Mouse (Mus musculus) liver, embryonic 16.5 days (tissue): ENCODE measurements around the gene Hoxb9. TPM values are rescaled to one million over a fixed set of nuclear protein-coding genes. Genes with fewer than 3 reads are reported as not detected.
A peak's percentile ranks its signal among the peaks of the same experiment; 100 is the strongest.

Source experiments
- ATAC-seq: fragments of 200-750 bp; cut with Nextera tagmentation; 2 replicates; pipeline ENCODE4 v1.8.0; 2017; ENCODE audit warnings: low read depth, mild to moderate bottlenecking, moderate number of reproducible peaks, moderate library complexity
- H3K27ac ChIP-seq: fragments of 300-500 bp; sonication (generic); 2 replicates; pipeline ENCODE4 v1.5.1; 2014; ENCODE audit warnings: mild to moderate bottlenecking, low read length
- H3K27me3 ChIP-seq: fragments of 300-500 bp; sonication (generic); 2 replicates; pipeline ENCODE4 v1.6.1; 2014; ENCODE audit warnings: low read depth, low read length, mixed read lengths; ENCODE audit not compliant: control insufficient read depth, insufficient read depth
- H3K36me3 ChIP-seq: fragments of 300-500 bp; sonication (generic); 2 replicates; pipeline ENCODE4 v1.6.1; 2014; ENCODE audit warnings: mild to moderate bottlenecking; ENCODE audit not compliant: control insufficient read depth, insufficient read depth
- H3K4me1 ChIP-seq: fragments of 300-500 bp; sonication (generic); 2 replicates; pipeline ENCODE4 v1.6.1; 2014; ENCODE audit warnings: low read depth, low read length, mixed read lengths; ENCODE audit not compliant: control insufficient read depth
- H3K4me2 ChIP-seq: fragments of 300-500 bp; sonication (generic); 2 replicates; pipeline ENCODE4 v1.6.1; 2014; ENCODE audit warnings: low read depth, low read length, mixed read lengths
- H3K4me3 ChIP-seq: fragments of 300-500 bp; sonication (generic); 2 replicates; pipeline ENCODE4 v1.5.1; 2014; ENCODE audit warnings: low read depth, mild to moderate bottlenecking, low read length
- H3K9ac ChIP-seq: fragments of 300-500 bp; sonication (generic); 2 replicates; pipeline ENCODE4 v1.6.1; 2014; ENCODE audit warnings: low read depth, low read length
- H3K9me3 ChIP-seq: fragments of 300-500 bp; sonication (generic); replicated peaks from 2 replicates; pipeline ENCODE4 v1.6.1; 2016; ENCODE audit warnings: low read length; ENCODE audit not compliant: control insufficient read depth
- WGBS: fragments of 180-500 bp; shearing (Covaris S2); extraction: QIAGEN DNeasy Blood & Tissue Kit; methylation state at CpG from one replicate; pipeline ENCODE4 v1.1.7; 2014; ENCODE audit not compliant: insufficient replicate concordance; 5-methylcytosine and 5-hydroxymethylcytosine counted together
- microRNA counts: library from miRNA; unstranded; fragments of <30 nt; microRNA quantifications from one replicate; lab custom pipeline; 2016
- microRNA-seq: library from miRNA; unstranded; fragments of <30 nt; microRNA quantifications from one replicate; pipeline ENCODE4, GENCODE M21; 2016
- polyA plus RNA-seq: library from polyadenylated mRNA; unstranded; fragments of >200 nt; fragmentation: Nextera tagmentation; extraction: Ambion mirVana; gene quantifications from 2 replicates; pipeline ENCODE4 v1.2.1, GENCODE M21; 2015

The Hoxb9 gene
- polyA plus RNA-seq, 1 experiment from 2014 or later, result not detected

GRCm38 (mm10) chr11:96322738-96323137 lies 51.5 kb downstream of the Hoxb9 start:
- H3K9me3 ChIP-seq, result no peaks in the 10 kb centered on the region
- no peak overlapping the region for H3K4me3 ChIP-seq
- 44% methylated on average over 6 of the region's 6 CpGs for WGBS
- no peak overlapping the region for H3K4me2 ChIP-seq
- no peak overlapping the region for H3K9ac ChIP-seq
- peaks cover 87% of the 10 kb centered on the region for H3K27me3 ChIP-seq
- no peaks in the 10 kb centered on the region for H3K4me1 ChIP-seq
- no peaks in the 10 kb centered on the region for H3K36me3 ChIP-seq
- H3K27ac ChIP-seq, result no peak overlapping the region
- ATAC-seq, result no peak

GRCm38 (mm10) chr11:96323154-96323553 lies 51.9 kb downstream of the Hoxb9 start, which contains the start of gene Hoxb3:
Hoxb3 (plus strand) TSS chr11:96323326.
- Histone ChIP-seq H3K27me3 (peaks cover 87% of the 10 kb centered on the region), H3K4me1 (no peaks in the 10 kb centered on the region), H3K9me3 (no peaks in the 10 kb centered on the region), H3K4me3 (no peak within 1 kb of the TSS), H3K27ac (no peak within 1 kb of the TSS), H3K4me2 (no peak within 1 kb of the TSS), H3K36me3 (no peaks in the 10 kb centered on the region), H3K9ac (no peak within 1 kb of the TSS)
- 51% methylated on average over 10 of the region's 10 CpGs for WGBS
- no peak for ATAC-seq

GRCm38 (mm10) chr11:96324125-96324524 lies 52.9 kb downstream of the Hoxb9 start:
- H3K4me3 ChIP-seq, result no peak overlapping the region
- H3K27me3 ChIP-seq, result peaks cover 81% of the 10 kb centered on the region
- 19% methylated on average over 5 of the region's 5 CpGs for WGBS
- no peaks in the 10 kb centered on the region for H3K9me3 ChIP-seq
- H3K36me3 ChIP-seq, result no peaks in the 10 kb centered on the region
- no peak for ATAC-seq
- no peak overlapping the region for H3K9ac ChIP-seq
- no peaks in the 10 kb centered on the region for H3K4me1 ChIP-seq
- H3K27ac ChIP-seq, result no peak overlapping the region
- no peak overlapping the region for H3K4me2 ChIP-seq

DNA sequence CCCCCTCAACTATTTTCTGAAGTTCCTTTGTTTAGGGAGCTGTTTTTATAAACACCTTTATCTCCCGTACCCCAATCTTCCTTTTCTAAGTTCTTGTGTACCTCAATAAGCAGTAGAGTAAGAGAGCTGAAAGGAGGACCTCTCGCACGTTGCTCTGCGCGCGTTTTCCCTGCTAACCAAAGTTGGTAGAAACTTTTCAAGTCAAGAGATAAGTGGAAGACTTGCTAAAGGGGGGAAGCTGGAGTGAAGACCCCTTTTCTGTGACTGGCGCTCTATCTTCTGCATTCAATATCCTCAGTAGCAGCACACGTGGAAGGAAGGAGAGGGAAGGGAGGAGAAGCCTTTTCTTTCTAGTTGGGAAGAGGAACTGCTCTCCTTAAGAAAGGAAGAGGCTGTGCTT lies 53.7 kb downstream of the Hoxb9 start:
- Histone ChIP-seq H3K4me2 (no peak overlapping the region), H3K4me3 (no peak overlapping the region), H3K36me3 (no peaks in the 10 kb centered on the region), H3K4me1 (no peaks in the 10 kb centered on the region), H3K9ac (no peak overlapping the region), H3K27ac (no peak overlapping the region), H3K27me3 (peaks cover 78% of the 10 kb centered on the region), H3K9me3 (no peaks in the 10 kb centered on the region)
- WGBS, result 23% methylated on average over 8 of the region's 8 CpGs
- no peak for ATAC-seq

DNA sequence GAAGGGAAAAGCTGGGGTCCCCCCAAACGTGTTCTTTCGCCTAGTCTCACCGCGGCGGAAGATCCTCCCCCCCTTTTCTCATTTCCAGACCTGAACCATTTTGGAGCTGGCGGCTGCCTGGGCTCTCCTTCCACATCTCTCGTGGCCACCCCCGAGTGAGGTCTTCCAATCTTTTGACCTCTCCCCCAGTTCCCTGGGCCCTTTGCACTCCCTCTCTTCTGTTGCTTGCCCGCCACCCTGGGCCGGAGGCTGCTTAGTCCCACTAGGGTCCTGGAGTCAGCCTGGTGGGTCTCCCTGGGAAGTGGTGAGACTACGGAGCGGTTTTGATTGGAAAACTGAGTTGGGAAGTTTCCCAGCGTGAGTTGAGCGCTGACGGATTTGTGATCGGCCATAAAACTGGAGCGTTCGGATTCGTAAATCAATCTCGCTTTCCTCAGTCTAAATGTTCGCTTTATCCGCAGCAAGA lies 54.5 kb downstream of the Hoxb9 start:
- Histone ChIP-seq H3K27me3 (peaks cover 75% of the 10 kb centered on the region), H3K27ac (no peak overlapping the region), H3K36me3 (no peaks in the 10 kb centered on the region), H3K9ac (no peak overlapping the region), H3K4me3 (no peak overlapping the region), H3K9me3 (no peaks in the 10 kb centered on the region), H3K4me2 (no peak overlapping the region), H3K4me1 (no peaks in the 10 kb centered on the region)
- ATAC-seq, result no peak
- WGBS, result 38% methylated on average over 22 of the region's 22 CpGs

MicroRNAs within 50 kb of the gene (microRNA counts, 519-probe panel; counts per million panel counts)
- microRNA mmu-miR-10a (lab: Ali Mortazavi, UCI), result 2,382 counts per million, percentile 57 among the panel's probes with 10 or more counts
- 1,586 counts per million, percentile 15 among the panel's probes with 10 or more counts for microRNA mmu-miR-196a (lab: Ali Mortazavi, UCI)

Small RNAs within 50 kb of the gene (microRNA-seq; reads per million reads assigned to microRNA genes)
- gene Mir10a (6,019 reads per million, percentile 90 among the genes with 10 or more reads in this experiment), gene Mir196a-1 (not detected)

Other genes starting within 250 kb of the Hoxb9 start
- gene Gip, start 246.9 kb upstream of the Hoxb9 start, polyA plus RNA-seq, result 0.25 TPM in 1 of 2 replicates, not detected in the other
- 47.5 and 54.4 TPM in 2 replicates for gene Snf8, start 236.6 kb upstream of the Hoxb9 start, polyA plus RNA-seq
- gene Ube2z, start 206.1 kb upstream of the Hoxb9 start, polyA plus RNA-seq, result 13.2 TPM in 2 replicates
- gene Atp5g1, start 195.8 kb upstream of the Hoxb9 start, polyA plus RNA-seq, result 471 and 479 TPM in 2 replicates
- gene Calcoco2, start 159.5 kb upstream of the Hoxb9 start, polyA plus RNA-seq, result not detected in 2 replicates
- not detected in 2 replicates for gene Ttll6, start 137.7 kb upstream of the Hoxb9 start, polyA plus RNA-seq
- gene Hoxb13, start 77.1 kb upstream of the Hoxb9 start, polyA plus RNA-seq, result not detected in 2 replicates
- gene Hoxb8, start 10.4 kb downstream of the Hoxb9 start, polyA plus RNA-seq, result not detected in 2 replicates
- 0.18 and 0.25 TPM in 2 replicates for gene Hoxb7, start 15.2 kb downstream of the Hoxb9 start, polyA plus RNA-seq
- 0.08 TPM in 1 of 2 replicates, not detected in the other for gene Hoxb6, start 21.0 kb downstream of the Hoxb9 start, polyA plus RNA-seq
- gene Hoxb5, start 31.9 kb downstream of the Hoxb9 start, polyA plus RNA-seq, result 0.26 and 0.37 TPM in 2 replicates
- 0.08 and 0.11 TPM in 2 replicates for gene Hoxb4, start 46.8 kb downstream of the Hoxb9 start, polyA plus RNA-seq
- gene Hoxb3, start 51.9 kb downstream of the Hoxb9 start, polyA plus RNA-seq, result 0.11 TPM in 1 of 2 replicates, not detected in the other
- gene Hoxb2, start 79.1 kb downstream of the Hoxb9 start, polyA plus RNA-seq, result 0.62 and 0.90 TPM in 2 replicates
- gene Hoxb1, start 94.3 kb downstream of the Hoxb9 start, polyA plus RNA-seq, result not detected in 2 replicates
- gene Skap1, start 193.1 kb downstream of the Hoxb9 start, polyA plus RNA-seq, result 0.12 and 0.39 TPM in 2 replicates